Mouse (Mus musculus) liver, embryonic 12.5 days (tissue): ENCODE data around the gene Pakap. TPM values are rescaled to one million over a fixed set of nuclear protein-coding genes. Genes with fewer than 3 reads are reported as not detected.

Experiments
- ATAC-seq: fragments of 200-750 bp; cut with Nextera tagmentation; 2 replicates; pipeline ENCODE4 v1.8.0; 2017; ENCODE audit warnings: moderate number of reproducible peaks, mild to moderate bottlenecking, moderate library complexity
- H3K27ac ChIP-seq: fragments of 300-500 bp; sonication (generic); 2 replicates; pipeline ENCODE4 v1.5.1; 2016; ENCODE audit warnings: mild to moderate bottlenecking
- H3K27me3 ChIP-seq: fragments of 300-500 bp; sonication (generic); replicated peaks from 2 replicates; pipeline ENCODE4 v1.6.1; 2016; ENCODE audit warnings: mild to moderate bottlenecking, moderate library complexity
- H3K36me3 ChIP-seq: fragments of 300-500 bp; sonication (generic); 2 replicates; pipeline ENCODE4 v1.6.1; 2016; ENCODE audit warnings: mild to moderate bottlenecking, moderate library complexity
- H3K4me1 ChIP-seq: fragments of 300-500 bp; sonication (generic); 2 replicates; pipeline ENCODE4 v1.6.1; 2016
- H3K4me2 ChIP-seq: fragments of 300-500 bp; sonication (generic); 2 replicates; pipeline ENCODE4 v1.6.1; 2016; ENCODE audit warnings: mild to moderate bottlenecking, moderate library complexity
- H3K4me3 ChIP-seq: fragments of 300-500 bp; sonication (generic); 2 replicates; pipeline ENCODE4 v1.5.1; 2016; ENCODE audit warnings: mild to moderate bottlenecking, moderate library complexity
- H3K9ac ChIP-seq: fragments of 300-500 bp; sonication (generic); 2 replicates; pipeline ENCODE4 v1.6.1; 2016; ENCODE audit warnings: mild to moderate bottlenecking, moderate library complexity
- H3K9me3 ChIP-seq: fragments of 300-500 bp; sonication (generic); replicated peaks from 2 replicates; pipeline ENCODE4 v1.6.1; 2016; ENCODE audit warnings: mild to moderate bottlenecking, moderate library complexity
- WGBS: fragments of 180-500 bp; shearing (Covaris S2); methylation state at CpG from one replicate; pipeline ENCODE4 v1.1.7; 2016; ENCODE audit not compliant: insufficient replicate concordance; 5-methylcytosine and 5-hydroxymethylcytosine counted together
- polyA plus RNA-seq: library from polyadenylated mRNA; unstranded; fragments of >200 nt; fragmentation: Nextera tagmentation; extraction: Ambion mirVana; gene quantifications from 2 replicates; pipeline ENCODE4 v1.2.1, GENCODE M21; 2016

The Pakap gene
- polyA plus RNA-seq, 1 experiment from 2014 or later = 2.1 TPM

DNA sequence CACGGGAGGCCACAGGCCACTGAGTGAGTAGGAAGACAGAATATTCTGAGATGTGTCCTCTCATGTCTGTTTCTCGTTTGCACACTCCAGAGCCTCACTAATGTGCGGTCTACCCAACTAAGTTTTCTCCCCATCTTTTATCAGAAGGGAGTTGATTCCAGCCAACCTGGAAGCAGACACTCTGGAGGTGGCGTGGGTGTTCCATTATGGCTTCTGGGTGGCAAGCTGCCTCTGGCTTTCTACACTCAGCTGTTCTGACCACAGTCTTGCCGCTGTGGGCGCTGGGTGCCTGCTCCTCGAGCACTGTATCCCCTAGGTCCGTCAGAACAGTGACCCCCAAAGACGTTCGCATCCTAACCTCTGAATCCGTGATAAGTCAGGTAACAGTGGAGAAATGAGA is 115.0 kb downstream of the Pakap start:
- WGBS = 76% methylated on average over 11 of the region's 11 CpGs
- H3K9ac ChIP-seq = no peak overlapping the region
- H3K27ac ChIP-seq = no peak overlapping the region
- H3K4me2 ChIP-seq = no peak overlapping the region
- H3K27me3 ChIP-seq = no peaks in the 10 kb centered on the region
- no peaks in the 10 kb centered on the region for H3K4me1 ChIP-seq
- no peak overlapping the region for H3K4me3 ChIP-seq
- H3K36me3 ChIP-seq = no peaks in the 10 kb centered on the region
- H3K9me3 ChIP-seq = no peaks in the 10 kb centered on the region
- ATAC-seq = no peak

DNA sequence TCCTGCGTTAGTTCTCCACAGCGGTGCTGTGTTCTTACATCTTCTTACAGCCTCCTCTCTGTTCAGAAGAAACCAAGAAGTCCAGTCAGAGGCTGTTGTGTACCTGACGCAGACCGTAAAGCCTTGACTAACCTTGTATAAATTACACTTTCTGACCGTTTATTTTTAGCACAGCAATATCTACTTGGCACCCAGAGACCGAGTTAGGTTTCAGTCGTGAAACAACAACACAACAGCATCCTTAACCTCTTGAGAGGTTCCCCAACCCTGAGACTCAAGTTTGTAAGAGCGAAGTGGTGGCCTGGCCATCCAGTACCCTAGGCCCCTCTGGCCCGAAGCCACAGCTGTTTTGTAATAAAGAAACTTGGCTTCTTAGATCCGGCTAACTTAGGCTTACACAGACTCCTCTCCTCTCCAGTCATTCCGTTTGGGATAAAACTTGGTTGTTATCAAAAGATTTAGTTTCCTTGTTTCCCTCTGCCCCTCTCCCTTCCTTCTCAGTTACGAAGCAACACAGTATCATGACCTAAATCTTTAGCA is 116.8 kb downstream of the Pakap start:
- Histone ChIP-seq H3K27me3 (no peaks in the 10 kb centered on the region), H3K4me3 (no peak overlapping the region), H3K4me1 (no peaks in the 10 kb centered on the region), H3K9me3 (no peaks in the 10 kb centered on the region), H3K27ac (no peak overlapping the region), H3K9ac (no peak overlapping the region), H3K36me3 (no peaks in the 10 kb centered on the region), H3K4me2 (no peak overlapping the region)
- WGBS = 71% methylated on average over 12 of the region's 12 CpGs
- ATAC-seq = no peak

DNA sequence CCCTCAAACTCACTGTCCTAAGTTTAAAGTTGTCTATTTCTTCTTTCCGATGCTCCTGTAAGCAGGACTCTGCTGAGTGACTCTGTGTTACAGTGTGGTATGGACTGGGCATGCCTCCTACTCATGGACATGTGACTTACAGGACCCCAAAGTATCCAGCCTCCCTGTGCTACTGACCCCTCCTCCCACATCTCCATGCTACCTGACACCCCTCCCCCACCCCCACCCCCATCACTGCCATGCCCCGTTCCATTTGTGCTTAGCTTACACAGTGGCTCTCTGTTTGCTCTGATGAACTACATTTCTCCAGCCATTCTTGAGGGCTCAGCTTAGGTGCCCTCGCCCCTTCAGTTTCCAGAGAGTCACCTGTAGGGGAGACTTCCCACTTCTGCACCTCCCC is 118.8 kb downstream of the Pakap start:
- no peaks in the 10 kb centered on the region for H3K9me3 ChIP-seq
- H3K4me3 ChIP-seq = no peak overlapping the region
- H3K27ac ChIP-seq = no peak overlapping the region
- no peak for ATAC-seq
- WGBS = 60% methylated on average over 3 of the region's 3 CpGs
- no peaks in the 10 kb centered on the region for H3K27me3 ChIP-seq
- H3K9ac ChIP-seq = no peak overlapping the region
- no peak overlapping the region for H3K4me2 ChIP-seq
- H3K36me3 ChIP-seq = no peaks in the 10 kb centered on the region
- H3K4me1 ChIP-seq = no peaks in the 10 kb centered on the region

DNA sequence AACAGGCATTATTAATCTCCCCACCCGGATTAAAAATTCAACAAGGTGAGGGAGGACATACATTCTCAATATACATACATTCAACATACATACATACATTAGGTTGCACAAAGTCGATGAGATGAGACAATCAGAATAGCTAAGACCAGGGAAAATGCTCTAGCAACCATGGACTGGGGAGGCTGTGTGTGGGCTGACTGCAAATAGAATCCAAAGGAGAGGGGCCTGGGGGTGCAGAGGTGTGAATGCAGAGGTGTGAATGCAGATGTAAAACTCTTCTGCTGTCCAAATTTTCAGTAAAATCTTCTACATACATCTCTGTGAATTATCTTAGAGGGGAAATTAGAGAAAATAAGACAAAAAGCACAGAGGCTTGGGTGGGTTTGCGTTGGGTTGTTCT is 119.6 kb downstream of the Pakap start:
- no peak overlapping the region for H3K27ac ChIP-seq
- WGBS = 53% methylated on average over 3 of the region's 3 CpGs
- H3K9me3 ChIP-seq = no peaks in the 10 kb centered on the region
- H3K36me3 ChIP-seq = no peaks in the 10 kb centered on the region
- no peak for ATAC-seq
- no peak overlapping the region for H3K4me2 ChIP-seq
- no peak overlapping the region for H3K9ac ChIP-seq
- H3K27me3 ChIP-seq = no peaks in the 10 kb centered on the region
- H3K4me3 ChIP-seq = no peak overlapping the region
- H3K4me1 ChIP-seq = no peaks in the 10 kb centered on the region

DNA sequence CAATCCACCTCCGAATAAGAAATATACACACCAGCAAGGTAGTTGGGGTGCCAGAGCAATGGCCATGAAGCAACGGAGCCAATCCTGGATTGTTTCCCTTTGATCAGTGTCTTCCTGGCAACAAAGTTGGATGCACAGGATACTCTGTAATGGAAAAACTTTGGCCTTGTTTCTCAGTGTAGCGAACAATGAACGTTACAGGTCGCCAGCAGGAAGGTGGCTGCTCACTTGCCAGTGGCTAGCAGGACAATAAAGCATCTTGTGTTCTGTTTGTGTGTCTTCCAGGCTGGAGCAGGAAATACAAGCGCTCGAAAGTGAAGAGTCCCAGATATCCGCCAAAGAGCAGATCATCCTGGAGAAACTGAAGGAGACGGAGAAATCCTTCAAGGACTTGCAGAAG is 120.2 kb downstream of the Pakap start:
- ATAC-seq = no peak

DNA sequence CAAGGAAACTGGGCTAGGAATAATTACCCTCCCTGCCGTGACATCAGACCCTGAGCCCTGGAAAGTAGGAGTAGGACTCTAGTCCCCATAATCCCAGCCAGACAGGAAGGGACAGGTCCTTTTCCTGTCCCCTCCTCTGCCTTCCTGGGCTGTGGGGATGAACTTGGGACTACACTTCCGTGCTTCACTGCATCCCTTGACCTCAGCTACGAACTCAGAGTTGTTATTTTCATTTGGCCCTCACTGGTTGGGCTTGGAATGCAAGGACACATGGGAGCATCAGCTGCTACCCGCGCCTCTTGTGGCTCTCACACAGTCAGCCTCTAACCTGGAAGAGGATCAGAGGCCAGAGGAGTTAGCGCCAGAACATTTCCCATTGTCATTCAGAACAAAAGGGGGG is 122.0 kb downstream of the Pakap start:
- Histone ChIP-seq H3K9ac (no peak overlapping the region), H3K9me3 (no peaks in the 10 kb centered on the region), H3K27me3 (no peaks in the 10 kb centered on the region), H3K36me3 (no peaks in the 10 kb centered on the region), H3K4me3 (no peak overlapping the region), H3K4me2 (no peak overlapping the region), H3K27ac (no peak overlapping the region), H3K4me1 (no peaks in the 10 kb centered on the region)
- no peak for ATAC-seq
- 53% methylated on average over 6 of the region's 6 CpGs for WGBS

More for the DNA sequence above, 120.2 kb downstream of the Pakap start:
- no peak overlapping the region for H3K9ac ChIP-seq
- H3K4me3 ChIP-seq = no peak overlapping the region
- H3K27ac ChIP-seq = no peak overlapping the region
- no peaks in the 10 kb centered on the region for H3K36me3 ChIP-seq
- WGBS = 57% methylated on average over 9 of the region's 9 CpGs
- no peaks in the 10 kb centered on the region for H3K9me3 ChIP-seq
- H3K4me1 ChIP-seq = no peaks in the 10 kb centered on the region
- H3K27me3 ChIP-seq = no peaks in the 10 kb centered on the region
- no peak overlapping the region for H3K4me2 ChIP-seq

DNA sequence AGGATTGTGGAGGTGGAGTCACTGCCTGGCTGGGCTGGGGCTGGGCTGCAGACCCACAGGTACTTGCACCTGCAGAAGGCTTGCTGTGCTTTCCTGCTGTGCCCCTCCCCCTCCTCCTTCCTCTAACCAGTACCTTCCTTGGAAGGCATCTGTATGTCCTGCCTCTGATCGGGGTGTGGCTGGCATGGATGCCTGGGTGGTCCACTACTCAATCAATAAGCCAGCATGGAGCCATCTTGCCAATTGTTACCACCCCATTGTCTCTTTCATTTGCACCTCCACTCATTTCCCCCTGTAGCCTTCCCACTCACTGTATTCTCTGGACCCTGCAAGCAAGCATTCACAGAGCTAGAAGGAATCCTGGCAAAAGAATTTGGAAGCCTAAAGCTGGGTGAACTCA is 122.8 kb downstream of the Pakap start:
- no peak for ATAC-seq
- WGBS = 40% methylated on average over 1 of the region's 1 CpGs
- no peaks in the 10 kb centered on the region for H3K36me3 ChIP-seq

DNA sequence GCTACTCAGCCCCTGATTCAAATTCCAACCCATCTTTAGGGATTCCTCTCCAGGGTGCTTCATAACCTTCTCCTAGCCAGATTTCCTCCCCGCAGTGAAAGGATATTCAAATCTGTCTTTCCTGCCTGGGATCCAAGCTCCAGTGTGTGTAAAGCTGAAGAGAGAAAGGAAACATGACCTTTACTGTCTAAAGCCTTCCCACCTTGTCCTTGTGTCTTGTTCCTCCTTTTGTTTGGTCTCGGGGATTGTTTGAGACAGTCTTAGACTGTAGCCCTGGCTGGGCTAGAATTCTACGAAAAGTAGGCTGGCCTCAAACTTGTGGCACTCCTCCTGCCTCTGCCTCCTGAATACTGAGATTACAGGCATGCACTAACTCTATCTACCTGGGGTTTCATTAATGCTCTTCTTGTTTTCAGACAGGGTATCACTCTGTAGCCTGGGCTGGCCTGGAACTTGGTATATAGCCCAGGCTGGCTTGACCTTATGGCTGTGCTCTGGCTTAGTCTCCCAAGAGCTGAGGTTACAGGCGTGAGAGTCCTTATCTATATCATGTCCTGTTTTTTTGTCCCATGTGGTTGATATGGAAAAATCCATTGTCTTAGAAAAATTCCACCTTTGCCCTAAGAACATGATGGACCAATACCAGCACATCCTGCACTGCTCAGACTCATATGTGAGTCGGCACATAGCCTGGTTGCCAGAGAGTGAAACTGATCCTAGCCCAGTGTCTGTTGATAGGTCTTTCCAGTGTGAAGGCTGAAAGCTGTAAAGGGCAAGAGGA is 126.6 kb downstream of the Pakap start:
- Histone ChIP-seq H3K36me3 (no peaks in the 10 kb centered on the region), H3K9ac (no peak overlapping the region), H3K4me3 (no peak overlapping the region), H3K9me3 (no peaks in the 10 kb centered on the region), H3K27ac (no peak overlapping the region), H3K4me2 (no peak overlapping the region), H3K27me3 (no peaks in the 10 kb centered on the region), H3K4me1 (no peaks in the 10 kb centered on the region)
- 65% methylated on average over 5 of the region's 5 CpGs for WGBS
- no peak for ATAC-seq

More for the DNA sequence above, 122.8 kb downstream of the Pakap start:
- no peak overlapping the region for H3K4me2 ChIP-seq
- no peaks in the 10 kb centered on the region for H3K9me3 ChIP-seq
- no peak overlapping the region for H3K4me3 ChIP-seq
- no peak overlapping the region for H3K27ac ChIP-seq
- H3K9ac ChIP-seq = no peak overlapping the region
- H3K4me1 ChIP-seq = no peaks in the 10 kb centered on the region
- H3K27me3 ChIP-seq = no peaks in the 10 kb centered on the region

DNA sequence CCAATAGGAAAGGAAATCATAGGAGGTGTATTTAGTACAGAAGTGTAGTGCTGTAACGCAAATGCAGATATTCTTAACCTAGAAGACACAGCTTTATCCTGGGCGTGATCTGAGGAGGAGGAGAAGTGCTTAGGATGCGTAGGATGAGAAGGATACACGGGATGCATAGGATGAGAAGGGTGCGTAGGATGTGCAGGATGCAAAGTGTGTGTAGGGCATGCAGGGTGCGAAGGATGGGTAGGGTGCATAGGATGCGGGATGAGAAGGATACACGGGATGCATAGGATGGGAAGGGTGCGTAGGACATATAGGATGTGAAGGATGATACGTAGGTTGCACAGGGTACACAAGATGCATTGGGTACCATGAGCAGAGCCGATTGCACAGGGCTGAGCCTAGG is 129.0 kb downstream of the Pakap start:
- H3K36me3 ChIP-seq = no peaks in the 10 kb centered on the region
- H3K27ac ChIP-seq = no peak overlapping the region
- no peak for ATAC-seq
- H3K27me3 ChIP-seq = no peaks in the 10 kb centered on the region
- H3K9ac ChIP-seq = no peak overlapping the region
- H3K4me1 ChIP-seq = no peaks in the 10 kb centered on the region
- H3K9me3 ChIP-seq = no peaks in the 10 kb centered on the region
- no peak overlapping the region for H3K4me2 ChIP-seq
- no peak overlapping the region for H3K4me3 ChIP-seq
- 84% methylated on average over 11 of the region's 11 CpGs for WGBS

DNA sequence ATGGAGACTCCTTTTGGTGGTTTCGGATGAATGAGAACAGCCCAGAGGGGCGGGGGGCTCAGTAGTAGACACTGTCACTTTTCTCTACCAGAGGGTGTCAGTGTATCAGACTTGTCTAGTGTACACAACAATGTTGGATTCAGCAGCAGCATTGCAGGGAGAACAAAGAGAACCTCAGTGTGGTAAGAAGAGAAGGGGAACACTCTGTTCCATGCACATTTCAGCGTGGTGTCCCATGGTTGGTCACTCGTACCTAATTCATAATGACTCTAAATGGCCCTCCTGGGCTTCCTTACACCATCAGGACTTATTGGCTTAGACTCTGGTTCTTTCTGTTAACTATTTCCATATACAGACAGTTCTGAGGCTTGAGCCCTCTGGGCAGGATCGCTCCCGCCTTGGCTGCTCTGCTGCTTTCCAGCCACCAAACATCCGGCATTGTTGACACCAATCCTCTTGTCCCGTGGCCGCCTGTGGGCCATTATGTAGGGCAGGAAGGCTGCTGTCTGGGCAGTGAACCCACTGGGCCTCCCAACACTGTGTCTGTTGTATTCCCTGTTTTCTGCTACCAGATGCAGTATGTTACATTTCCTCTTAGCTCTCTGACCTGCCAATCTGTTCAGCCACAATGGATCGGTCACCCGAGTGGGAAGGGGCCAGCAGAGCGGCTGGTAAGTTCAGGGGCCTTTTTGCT is 130.1 kb downstream of the Pakap start:
- Histone ChIP-seq H3K27ac (no peak overlapping the region), H3K9me3 (no peaks in the 10 kb centered on the region), H3K9ac (no peak overlapping the region), H3K4me1 (no peaks in the 10 kb centered on the region), H3K4me2 (no peak overlapping the region), H3K36me3 (no peaks in the 10 kb centered on the region), H3K4me3 (no peak overlapping the region), H3K27me3 (no peaks in the 10 kb centered on the region)
- ATAC-seq = no peak
- 76% methylated on average over 12 of the region's 12 CpGs for WGBS

DNA sequence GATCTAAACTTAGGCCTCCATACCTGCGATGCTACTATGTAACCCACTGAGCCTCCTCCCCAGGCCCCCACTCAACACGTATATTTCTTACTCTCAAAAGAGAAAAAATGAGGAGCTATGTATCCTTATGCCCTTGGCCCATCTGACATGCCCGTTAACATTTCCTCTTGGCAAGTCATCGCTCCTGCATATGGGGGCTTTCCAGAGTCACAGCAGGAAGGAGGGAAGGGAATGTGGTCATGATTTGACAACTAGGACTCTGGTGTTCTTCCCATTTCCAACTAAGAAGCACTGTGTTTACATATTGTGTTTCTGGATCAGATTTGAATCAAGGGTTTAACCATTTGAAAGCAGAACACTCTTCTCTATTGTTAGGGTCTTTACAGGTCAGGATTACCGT is 133.6 kb downstream of the Pakap start:
- WGBS = 65% methylated on average over 5 of the region's 5 CpGs
- Histone ChIP-seq H3K9ac (no peak overlapping the region), H3K27me3 (no peaks in the 10 kb centered on the region), H3K4me1 (no peaks in the 10 kb centered on the region), H3K4me2 (no peak overlapping the region), H3K36me3 (no peaks in the 10 kb centered on the region), H3K4me3 (no peak overlapping the region), H3K27ac (no peak overlapping the region), H3K9me3 (no peaks in the 10 kb centered on the region)
- no peak for ATAC-seq

DNA sequence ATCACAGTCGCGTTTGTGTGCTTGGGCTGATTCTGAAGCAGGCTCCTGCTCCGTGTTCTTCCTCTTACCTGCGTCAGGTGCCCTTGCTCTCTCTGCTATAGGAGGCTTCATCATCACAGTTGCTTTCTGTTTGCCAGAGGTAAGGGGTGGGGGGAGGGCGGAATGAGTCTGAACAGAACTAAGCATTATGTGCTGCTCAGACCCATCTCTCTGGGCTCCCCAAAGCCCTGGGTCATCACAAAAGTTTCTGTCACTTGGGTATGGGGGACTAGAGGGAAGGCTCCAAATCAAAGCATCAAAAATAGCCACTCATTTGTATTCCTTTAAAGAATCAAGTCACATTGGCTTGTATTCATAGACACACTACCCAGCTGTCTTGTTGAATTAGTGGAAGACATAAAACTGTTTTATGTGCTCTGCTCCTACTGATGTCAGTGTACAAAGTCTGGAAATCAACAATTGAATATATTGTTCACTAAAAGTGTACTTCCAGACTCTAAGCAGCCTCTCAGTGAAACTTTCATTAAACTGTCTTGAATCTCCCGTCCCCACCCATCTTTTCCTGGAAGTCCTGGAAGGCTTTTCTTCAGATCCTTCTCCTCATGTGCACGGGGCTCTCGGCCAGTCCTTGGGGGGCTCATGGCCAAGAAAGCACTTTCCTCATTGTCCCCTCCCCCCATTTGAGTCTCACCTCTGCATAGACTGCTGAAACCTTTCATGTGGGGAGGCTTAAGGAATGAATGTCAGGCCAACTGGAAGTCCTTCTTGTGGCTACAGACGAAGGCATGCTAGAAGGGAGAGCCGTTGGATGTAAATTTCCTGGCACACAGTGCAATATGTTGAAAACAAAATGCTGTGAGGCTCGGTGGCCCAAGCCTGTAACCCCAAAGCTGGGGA is 135.8 kb downstream of the Pakap start:
- Histone ChIP-seq H3K36me3 (no peaks in the 10 kb centered on the region), H3K9ac (no peak overlapping the region), H3K27me3 (no peaks in the 10 kb centered on the region), H3K27ac (no peak overlapping the region), H3K4me1 (no peaks in the 10 kb centered on the region), H3K4me3 (no peak overlapping the region), H3K4me2 (no peak overlapping the region), H3K9me3 (no peaks in the 10 kb centered on the region)
- ATAC-seq = no peak
- WGBS = 63% methylated on average over 11 of the region's 11 CpGs
